Mouse (Mus musculus): ENCODE measurements at regions not wholly inside any gene's neighbourhood (a gene's known extent, or its start where the extent isn't known, plus 50 kb on each side); places are given as distances from the start of the nearest gene placed in this dataset.

GRCm38 (mm10) chr16:55394864-55395263 is 97.1 kb upstream of the Zpld1 start:
- 47% methylated on average over 3 of the region's 3 CpGs for WGBS (ENCODE audit: insufficient replicate concordance)
- ATAC-seq (ENCODE audit: insufficient read depth), result no peak

GRCm38 (mm10) chr16:55390400-55390799 is 92.6 kb upstream of the Zpld1 start:
- Histone ChIP-seq H3K4me1 (replicated peaks; ENCODE audit: control insufficient read depth in 2 of 2, insufficient read depth in 2 of 2, low read length in 1 of 2) (no peaks in the 10 kb centered on the region), H3K36me3 (replicated peaks; ENCODE audit: control insufficient read depth, insufficient read depth, low read depth) (no peaks in the 10 kb centered on the region), H3K9me3 (ENCODE audit: control insufficient read depth, low read length) (no peaks in the 10 kb centered on the region), H3K27ac (no peak overlapping the region), H3K9ac (replicated peaks) (no peak overlapping the region), H3K27me3 (ENCODE audit: control insufficient read depth, insufficient read depth, low read length) (no peaks in the 10 kb centered on the region), H3K4me2 (ENCODE audit: low read depth) (no peak overlapping the region), H3K4me3 (ENCODE audit: insufficient read depth in 1 of 2, low read depth in 2 of 2, low read length in 2 of 2) (no peak overlapping the region)
- TF ChIP-seq EP300 (IDR thresholded peaks at IDR 0.05; ENCODE audit: low read depth) (no peak), CTCF (IDR thresholded peaks at IDR 0.05; ENCODE audit: low read depth) (no peak)
- WGBS (ENCODE audit: insufficient replicate concordance), result 69% methylated on average over 7 of the region's 7 CpGs
- DNase-seq (ENCODE audit: low read depth in 3 of 3, low spot score in 3 of 3) (no peak), ATAC-seq (ENCODE audit: insufficient read depth) (no peak)

More at GRCm38 (mm10) chr16:55394864-55395263, 97.1 kb upstream of the Zpld1 start:
- no peaks in the 10 kb centered on the region for H3K9me3 ChIP-seq (ENCODE audit: control insufficient read depth, low read length)
- no peak overlapping the region for H3K4me3 ChIP-seq (ENCODE audit: insufficient read depth in 1 of 2, low read depth in 2 of 2, low read length in 2 of 2)
- TF ChIP-seq EP300 (IDR thresholded peaks at IDR 0.05; ENCODE audit: low read depth) (no peak), CTCF (IDR thresholded peaks at IDR 0.05; ENCODE audit: low read depth) (no peak)
- no peak overlapping the region for H3K4me2 ChIP-seq (ENCODE audit: low read depth)
- no peaks in the 10 kb centered on the region for H3K27me3 ChIP-seq (ENCODE audit: control insufficient read depth, insufficient read depth, low read length)
- no peak for DNase-seq (ENCODE audit: low read depth in 3 of 3, low spot score in 3 of 3)
- no peaks in the 10 kb centered on the region for H3K4me1 ChIP-seq (replicated peaks; ENCODE audit: control insufficient read depth in 2 of 2, insufficient read depth in 2 of 2, low read length in 1 of 2)
- H3K27ac ChIP-seq, result no peak overlapping the region
- no peaks in the 10 kb centered on the region for H3K36me3 ChIP-seq (replicated peaks; ENCODE audit: control insufficient read depth, insufficient read depth, low read depth)
- no peak overlapping the region for H3K9ac ChIP-seq (replicated peaks)

GRCm38 (mm10) chr16:55379996-55380395 is 82.2 kb upstream of the Zpld1 start:
- H3K9ac ChIP-seq (replicated peaks), result no peak overlapping the region
- H3K27me3 ChIP-seq (ENCODE audit: control insufficient read depth, insufficient read depth, low read length), result no peaks in the 10 kb centered on the region
- ATAC-seq (ENCODE audit: insufficient read depth) (no peak), DNase-seq (ENCODE audit: low read depth in 3 of 3, low spot score in 3 of 3) (no peak)
- TF ChIP-seq EP300 (IDR thresholded peaks at IDR 0.05; ENCODE audit: low read depth) (no peak), CTCF (IDR thresholded peaks at IDR 0.05; ENCODE audit: low read depth) (no peak)
- H3K9me3 ChIP-seq (ENCODE audit: control insufficient read depth, low read length), result no peaks in the 10 kb centered on the region
- H3K4me2 ChIP-seq (ENCODE audit: low read depth), result no peak overlapping the region
- no peak overlapping the region for H3K4me3 ChIP-seq (ENCODE audit: insufficient read depth in 1 of 2, low read depth in 2 of 2, low read length in 2 of 2)
- no peaks in the 10 kb centered on the region for H3K4me1 ChIP-seq (replicated peaks; ENCODE audit: control insufficient read depth in 2 of 2, insufficient read depth in 2 of 2, low read length in 1 of 2)
- H3K27ac ChIP-seq, result no peak overlapping the region
- no peaks in the 10 kb centered on the region for H3K36me3 ChIP-seq (replicated peaks; ENCODE audit: control insufficient read depth, insufficient read depth, low read depth)
- WGBS (ENCODE audit: insufficient replicate concordance), result 55% methylated on average over 7 of the region's 7 CpGs

- DNase-seq (ENCODE audit: low read depth in 3 of 3, low spot score in 3 of 3), result no peak
- no peak for ATAC-seq (ENCODE audit: insufficient read depth)
- H3K27me3 ChIP-seq (ENCODE audit: control insufficient read depth, insufficient read depth, low read length), result no peaks in the 10 kb centered on the region
- no peak for TF ChIP-seq EP300 (IDR thresholded peaks at IDR 0.05; ENCODE audit: low read depth)
- TF ChIP-seq CTCF (IDR thresholded peaks at IDR 0.05; ENCODE audit: low read depth), result no peak
- H3K36me3 ChIP-seq (replicated peaks; ENCODE audit: control insufficient read depth, insufficient read depth, low read depth), result no peaks in the 10 kb centered on the region
- H3K4me1 ChIP-seq (replicated peaks; ENCODE audit: control insufficient read depth in 2 of 2, insufficient read depth in 2 of 2, low read length in 1 of 2), result no peaks in the 10 kb centered on the region
- no peaks in the 10 kb centered on the region for H3K9me3 ChIP-seq (ENCODE audit: control insufficient read depth, low read length)
- no peak overlapping the region for H3K27ac ChIP-seq
- H3K9ac ChIP-seq (replicated peaks), result no peak overlapping the region
- no peak overlapping the region for H3K4me3 ChIP-seq (ENCODE audit: insufficient read depth in 1 of 2, low read depth in 2 of 2, low read length in 2 of 2)
- H3K4me2 ChIP-seq (ENCODE audit: low read depth), result no peak overlapping the region
These were observed 81.4 kb upstream of the Zpld1 start for GRCm38 (mm10) chr16:55379189-55379588.

- Histone ChIP-seq H3K4me2 (ENCODE audit: low read depth) (no peak overlapping the region), H3K27me3 (ENCODE audit: control insufficient read depth, insufficient read depth, low read length) (no peaks in the 10 kb centered on the region), H3K27ac (no peak overlapping the region), H3K36me3 (replicated peaks; ENCODE audit: control insufficient read depth, insufficient read depth, low read depth) (no peaks in the 10 kb centered on the region), H3K9ac (replicated peaks) (no peak overlapping the region), H3K4me3 (ENCODE audit: insufficient read depth in 1 of 2, low read depth in 2 of 2, low read length in 2 of 2) (no peak overlapping the region), H3K9me3 (ENCODE audit: control insufficient read depth, low read length) (no peaks in the 10 kb centered on the region), H3K4me1 (replicated peaks; ENCODE audit: control insufficient read depth in 2 of 2, insufficient read depth in 2 of 2, low read length in 1 of 2) (no peaks in the 10 kb centered on the region)
- ATAC-seq (ENCODE audit: insufficient read depth) (no peak), DNase-seq (ENCODE audit: low read depth in 3 of 3, low spot score in 3 of 3) (no peak)
- WGBS (ENCODE audit: insufficient replicate concordance), result 54% methylated on average over 3 of the region's 3 CpGs
- TF ChIP-seq EP300 (IDR thresholded peaks at IDR 0.05; ENCODE audit: low read depth) (no peak), CTCF (IDR thresholded peaks at IDR 0.05; ENCODE audit: low read depth) (no peak)
These were observed 80.9 kb upstream of the Zpld1 start for GRCm38 (mm10) chr16:55378701-55379100.
